Mouse (Mus musculus) adrenal gland, postnatal 14 days (tissue): Measurements from ENCODE around the gene Olfr1340. TPM values are rescaled to one million over a fixed set of nuclear protein-coding genes. Genes with fewer than 3 reads are reported as not detected.

ENCODE experiments used
- DNase-seq: peaks from one replicate; pipeline ENCODE4 v3.0.0; 2021; ENCODE audit warnings: mixed read lengths
- long read RNA-seq, 2 experiments: library from polyadenylated mRNA; stranded (forward); transcript quantifications; one replicate each; pipeline ENCODE4 v2.0.0; 2021
- total RNA-seq: library from RNA; stranded (reverse); gene quantifications from 2 replicates; pipeline ENCODE4 v1.2.3, GENCODE M21; 2021

The Olfr1340 gene
- total RNA-seq, result not detected in 2 replicates
- long read RNA-seq, experiment 1, result 0 reads
- long read RNA-seq, experiment 2, result 0 reads

DNA sequence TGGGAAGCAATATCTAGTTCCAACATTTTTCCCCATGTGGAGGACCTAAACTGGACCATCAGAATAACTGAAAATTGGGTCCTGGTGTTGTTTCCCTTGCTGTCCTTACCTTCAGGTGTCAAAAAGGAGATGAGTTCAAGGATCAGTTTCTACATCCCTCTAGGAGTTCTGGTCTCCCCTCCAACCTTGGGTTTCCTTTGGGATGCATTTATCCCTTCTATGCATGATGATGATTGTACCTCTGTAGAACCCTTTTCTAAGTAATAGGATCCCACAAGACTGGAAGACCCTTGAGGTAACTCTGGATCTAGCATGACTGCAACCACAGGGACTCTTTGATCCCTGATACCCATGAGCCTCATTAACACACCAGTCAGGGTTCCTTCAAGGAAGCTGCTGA, at the start of gene Olfr1340:
Gene Olfr1340 (plus strand): TSS at position 301 of the 400 bp plus-strand sequence.
- no peak for DNase-seq

- DNase-seq, result no peak
These were observed 32.9 kb upstream of the Olfr1340 start for GRCm38 (mm10) chr4:118687086-118687485.

- DNase-seq, result no peak
These were observed 27.4 kb upstream of the Olfr1340 start, which contains the start of gene Olfr1342 for GRCm38 (mm10) chr4:118692412-118692973. Gene Olfr1342 (minus strand): TSS chr4:118692756.

DNA sequence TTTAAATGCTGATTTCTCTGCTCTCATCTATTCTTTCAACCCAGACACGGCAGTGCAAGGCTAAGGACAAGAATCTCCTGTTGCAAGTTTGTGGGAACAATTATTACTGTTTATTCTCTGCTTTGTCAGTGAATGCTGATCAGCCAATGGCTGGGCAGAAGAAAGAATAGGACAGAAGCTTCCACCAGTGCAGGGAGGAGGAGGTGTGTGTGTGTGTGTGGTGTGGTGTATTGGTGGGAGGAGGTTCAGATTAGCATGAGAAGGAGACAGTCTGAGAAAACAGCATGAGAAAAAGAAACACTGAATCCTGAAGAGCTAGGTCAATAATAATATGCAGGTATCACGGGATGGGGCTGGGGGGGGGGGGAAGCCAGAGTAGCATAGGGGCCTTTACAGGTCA, 26.1 kb upstream of the Olfr1340 start:
- DNase-seq, result no peak

GRCm38 (mm10) chr4:118703223-118703622, 16.7 kb upstream of the Olfr1340 start, which contains the start of gene Olfr1341:
Gene Olfr1341 (plus strand): TSS chr4:118703523.
- no peak for DNase-seq

- DNase-seq, result no peak
These were observed 11.9 kb upstream of the Olfr1340 start for GRCm38 (mm10) chr4:118708086-118708485.

DNA sequence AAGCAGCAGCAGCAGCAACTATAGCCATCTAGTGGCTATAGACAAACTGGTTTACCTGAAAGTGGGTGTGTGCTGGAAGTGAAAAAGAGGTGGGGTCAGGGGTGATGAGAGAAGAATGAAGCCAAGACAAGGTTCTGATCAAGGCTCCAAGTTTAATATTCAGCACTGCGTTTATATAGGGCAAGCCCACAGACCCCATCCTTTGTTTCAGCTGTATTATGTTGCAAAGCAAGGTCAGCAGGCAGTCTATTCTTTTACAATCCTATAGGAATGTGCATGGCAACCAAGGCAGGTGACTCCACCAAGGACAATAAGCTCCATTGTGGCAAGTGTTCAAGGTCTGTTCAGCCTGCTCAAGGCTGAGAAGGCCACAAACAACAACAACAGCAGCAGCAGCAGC, 8.3 kb upstream of the Olfr1340 start:
- DNase-seq, result no peak

- peak; percentile 40 for DNase-seq
These were observed 2.0 kb downstream of the Olfr1340 start for GRCm38 (mm10) chr4:118721742-118722483.

GRCm38 (mm10) chr4:118731875-118732274, 11.9 kb downstream of the Olfr1340 start, which contains the start of gene Olfr1339:
Gene Olfr1339 (plus strand): TSS chr4:118732175.
- no peak for DNase-seq

GRCm38 (mm10) chr4:118739574-118739973, 19.6 kb downstream of the Olfr1340 start:
- no peak for DNase-seq

DNA sequence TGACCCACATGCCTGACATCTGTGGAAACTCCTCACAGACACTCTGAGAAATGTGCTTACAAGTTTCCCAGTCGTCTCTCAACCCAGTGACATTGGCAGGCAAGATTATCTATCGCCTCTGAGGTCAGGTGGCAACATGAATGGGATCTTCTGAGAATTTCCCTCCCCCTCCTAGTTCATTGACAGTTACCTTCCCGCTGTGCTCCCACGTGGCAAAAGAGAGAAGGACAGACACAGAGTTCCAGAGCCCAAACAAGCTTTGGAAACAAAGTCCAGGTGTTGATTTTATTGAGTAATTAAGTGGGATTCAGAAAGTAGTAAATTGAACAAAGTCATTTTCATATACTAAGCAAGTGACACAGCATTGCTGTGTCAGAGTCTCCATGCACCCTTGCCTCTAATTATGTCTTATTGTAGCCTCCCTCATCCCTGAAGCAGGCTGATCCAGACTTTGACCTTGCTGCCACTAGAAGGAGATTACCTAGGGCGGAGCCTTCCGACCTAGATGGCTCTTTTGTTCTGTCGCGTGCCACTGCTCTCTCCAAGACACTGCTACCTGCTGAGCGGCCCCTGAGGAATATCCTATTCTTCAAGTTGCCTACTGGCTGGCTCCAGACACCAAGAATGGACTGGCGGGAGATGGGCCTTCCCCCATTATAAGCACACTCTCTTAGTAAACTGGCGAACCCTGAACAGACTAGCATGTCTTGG, 21.2 kb downstream of the Olfr1340 start:
- no peak for DNase-seq

- no peak for DNase-seq
These were observed 21.9 kb downstream of the Olfr1340 start for GRCm38 (mm10) chr4:118741881-118742280.

DNA sequence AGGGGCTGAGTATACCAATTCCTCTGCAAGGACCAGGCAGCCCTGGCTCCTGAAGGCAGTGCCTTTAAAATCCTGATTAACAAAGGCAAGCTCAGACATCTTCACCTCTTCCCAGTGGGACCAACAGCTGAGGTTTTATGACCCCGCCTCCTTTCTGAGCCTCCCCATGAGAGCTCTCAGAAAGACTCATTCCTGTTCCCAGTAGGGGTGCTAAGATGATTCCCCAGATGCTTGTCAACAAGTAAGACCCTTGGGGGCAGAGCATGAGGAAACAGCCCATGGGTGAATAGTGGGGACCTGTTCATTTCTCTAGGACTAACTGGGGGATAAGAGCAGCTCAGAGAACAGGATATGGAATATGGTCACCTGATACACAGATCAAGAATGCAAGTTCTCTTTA, 38.7 kb downstream of the Olfr1340 start, which contains the start of gene Olfr1338:
Gene Olfr1338 (minus strand): TSS at position 101 of the 400 bp plus-strand sequence.
- DNase-seq, result no peak

Other genes starting within 250 kb of the Olfr1340 start
- gene Tie1, start 230.1 kb upstream of the Olfr1340 start, total RNA-seq, result 65.7 and 79.2 TPM in 2 replicates
- 3.6 TPM in 1 of 2 replicates, not detected in the other for gene 2610528J11Rik, start 193.1 kb upstream of the Olfr1340 start, total RNA-seq
- gene Tmem125, start 176.1 kb upstream of the Olfr1340 start, total RNA-seq, result 0.45 and 1.4 TPM in 2 replicates
- not detected in 2 replicates for gene Cfap57, start 99.4 kb upstream of the Olfr1340 start, total RNA-seq
- gene Ebna1bp2, start 99.3 kb upstream of the Olfr1340 start, total RNA-seq, result 67.7 and 86.3 TPM in 2 replicates
- not detected in 2 replicates for gene Olfr62, start 61.2 kb upstream of the Olfr1340 start, total RNA-seq
- gene Olfr1342, start 27.4 kb upstream of the Olfr1340 start, total RNA-seq, result not detected in 2 replicates
- not detected in 2 replicates for gene Olfr1341, start 16.6 kb upstream of the Olfr1340 start, total RNA-seq
- gene Olfr1339, start 12.0 kb downstream of the Olfr1340 start, total RNA-seq, result not detected in 2 replicates
- gene Olfr1338, start 38.6 kb downstream of the Olfr1340 start, total RNA-seq, result not detected in 2 replicates
- gene Olfr1337, start 62.4 kb downstream of the Olfr1340 start, total RNA-seq, result not detected in 2 replicates
- gene Olfr1335, start 89.8 kb downstream of the Olfr1340 start, total RNA-seq, result not detected in 2 replicates
- not detected in 2 replicates for gene Olfr1333, start 116.1 kb downstream of the Olfr1340 start, total RNA-seq
- gene Olfr1331, start 144.5 kb downstream of the Olfr1340 start, total RNA-seq, result not detected in 2 replicates
- not detected in 2 replicates for gene Olfr1330, start 168.5 kb downstream of the Olfr1340 start, total RNA-seq
- not detected in 2 replicates for gene Olfr1329, start 197.3 kb downstream of the Olfr1340 start, total RNA-seq
- gene Olfr1328, start 218.5 kb downstream of the Olfr1340 start, total RNA-seq, result not detected in 2 replicates
- gene Lao1, start 241.4 kb downstream of the Olfr1340 start, total RNA-seq, result 0.33 and 0.60 TPM in 2 replicates